Mouse (Mus musculus): ENCODE measurements around the gene Nptn. TPM values are rescaled to one million over a fixed set of nuclear protein-coding genes. Genes with fewer than 3 reads are reported as not detected.
"Not testable (repeated sequence)": the region's sequence is repeated elsewhere in the genome, so short reads cannot be mapped to it uniquely, and the experiment has no call there.

Gene Nptn
- polyA plus RNA-seq, 1 experiment from 2014 or later, result 190 TPM

DNA sequence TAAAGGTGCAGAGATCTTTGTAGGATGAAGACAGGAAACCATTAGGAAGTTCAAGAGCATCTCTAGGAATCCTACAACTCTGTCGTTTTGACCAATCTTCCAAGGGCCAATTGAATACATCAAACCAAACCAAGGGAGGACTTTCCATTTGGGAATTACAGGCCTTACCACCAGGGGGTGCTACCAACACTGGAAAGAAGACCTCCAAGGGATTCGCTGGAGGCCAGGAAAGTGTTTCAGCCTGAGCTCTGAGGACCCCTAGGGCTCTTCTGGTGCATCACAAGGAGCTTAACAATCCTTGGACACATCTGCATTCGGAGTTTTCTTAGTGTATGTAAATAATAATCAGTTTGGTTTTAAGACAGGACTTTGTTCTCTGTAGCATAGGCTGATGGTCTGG, 3.4 kb upstream of the Nptn start:
- Histone ChIP-seq H3K4me3 (no peak overlapping the region), H3K4me2 (no peak overlapping the region), H3K9me3 (no peaks in the 10 kb centered on the region), H3K36me3 (no peaks in the 10 kb centered on the region), H3K27ac (replicated peaks) (no peak overlapping the region), H3K9ac (no peak overlapping the region), H3K27me3 (no peaks in the 10 kb centered on the region), H3K4me1 (replicated peaks) (peaks cover 10% of the 10 kb centered on the region)
- ATAC-seq (ENCODE audit: low FRiP score, low read depth), result no peak
- 20% methylated on average over 3 of the region's 3 CpGs for WGBS

DNA sequence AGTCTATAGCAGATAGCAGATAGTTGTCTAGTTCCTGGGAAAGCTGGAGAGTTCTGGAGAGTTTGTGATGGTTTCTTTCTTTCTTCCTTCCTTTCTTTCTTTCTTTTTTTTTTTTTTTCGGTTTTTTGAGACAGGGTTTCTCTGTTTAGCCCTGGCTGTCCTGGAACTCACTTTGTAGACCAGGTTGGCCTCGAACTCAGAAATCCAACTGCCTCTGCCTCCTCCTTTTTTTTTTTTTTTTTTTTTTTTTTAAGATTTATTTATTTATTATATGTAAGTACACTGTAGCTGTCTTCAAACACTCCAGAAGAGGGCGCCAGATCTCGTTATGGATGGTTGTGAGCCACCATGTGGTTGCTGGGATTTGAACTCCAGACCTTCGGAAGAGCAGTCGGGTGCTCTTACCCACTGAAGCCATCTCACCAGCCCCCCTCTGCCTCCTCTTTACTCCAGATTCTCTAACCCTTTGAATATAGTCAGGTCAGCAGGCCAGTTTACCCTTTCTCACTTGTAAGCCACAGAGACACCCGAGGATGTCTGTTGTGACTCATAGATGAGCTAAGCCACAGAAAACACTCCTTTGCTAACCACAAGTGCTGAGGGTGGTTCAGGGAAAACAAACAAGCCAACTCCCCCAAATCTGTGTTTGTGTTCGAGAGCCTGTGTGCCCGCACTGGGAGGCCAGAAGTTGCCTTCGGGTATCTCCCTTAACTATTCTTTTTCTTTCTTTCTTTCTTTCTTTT, 1.4 kb upstream of the Nptn start:
- H3K36me3 ChIP-seq; ATAC-seq (ENCODE audit: low FRiP score, low read depth); H3K9ac ChIP-seq; H3K4me3 ChIP-seq; H3K27ac ChIP-seq (replicated peaks); H3K27me3 ChIP-seq; H3K4me2 ChIP-seq; H3K9me3 ChIP-seq: not testable (repeated sequence)
- WGBS, result 76% methylated on average over 10 of the region's 10 CpGs
- H3K4me1 ChIP-seq (replicated peaks), result peaks cover 23% of the 10 kb centered on the region

DNA sequence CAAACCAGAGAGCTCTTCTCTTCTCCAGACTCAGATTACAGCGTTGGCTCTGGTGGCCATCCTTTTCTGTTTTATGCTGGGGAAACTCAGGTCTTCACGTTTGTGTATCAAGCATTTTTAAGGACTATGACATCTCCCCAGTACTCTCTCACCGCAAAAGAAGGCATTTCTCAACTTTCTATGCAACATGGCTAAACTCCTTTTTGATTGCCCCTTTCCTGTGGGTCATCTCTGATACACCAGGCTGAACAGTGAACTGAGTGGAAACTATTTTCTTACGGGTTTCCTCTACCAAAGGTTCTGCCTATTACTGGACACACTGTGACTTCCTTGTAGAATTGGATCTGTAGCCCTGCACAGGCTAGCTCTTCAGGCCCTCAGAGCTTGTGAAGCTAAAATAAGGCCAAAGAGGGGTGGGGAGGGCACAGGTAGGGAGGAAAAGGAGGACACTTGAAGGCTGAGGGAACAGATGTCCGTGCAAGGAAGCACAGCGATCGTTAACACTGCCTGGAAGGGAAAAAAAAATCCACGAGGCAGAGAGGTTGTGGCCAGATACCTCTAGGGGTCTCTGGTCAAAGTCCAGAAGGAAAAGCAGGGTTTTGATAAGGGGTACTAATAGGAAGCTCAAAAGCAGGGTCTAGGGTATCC, 633 bp upstream of the Nptn start:
- 30% methylated on average over 8 of the region's 8 CpGs for WGBS
- Histone ChIP-seq H3K27ac (replicated peaks) (peak overlapping the region; percentile 98), H3K9ac (peak overlapping the region; percentile 54), H3K27me3 (no peaks in the 10 kb centered on the region), H3K4me2 (peak overlapping the region; percentile 88), H3K4me1 (replicated peaks) (peaks cover 26% of the 10 kb centered on the region), H3K9me3 (no peaks in the 10 kb centered on the region), H3K4me3 (peak overlapping the region; percentile 87), H3K36me3 (no peaks in the 10 kb centered on the region)
- ATAC-seq (ENCODE audit: low FRiP score, low read depth), result no peak

DNA sequence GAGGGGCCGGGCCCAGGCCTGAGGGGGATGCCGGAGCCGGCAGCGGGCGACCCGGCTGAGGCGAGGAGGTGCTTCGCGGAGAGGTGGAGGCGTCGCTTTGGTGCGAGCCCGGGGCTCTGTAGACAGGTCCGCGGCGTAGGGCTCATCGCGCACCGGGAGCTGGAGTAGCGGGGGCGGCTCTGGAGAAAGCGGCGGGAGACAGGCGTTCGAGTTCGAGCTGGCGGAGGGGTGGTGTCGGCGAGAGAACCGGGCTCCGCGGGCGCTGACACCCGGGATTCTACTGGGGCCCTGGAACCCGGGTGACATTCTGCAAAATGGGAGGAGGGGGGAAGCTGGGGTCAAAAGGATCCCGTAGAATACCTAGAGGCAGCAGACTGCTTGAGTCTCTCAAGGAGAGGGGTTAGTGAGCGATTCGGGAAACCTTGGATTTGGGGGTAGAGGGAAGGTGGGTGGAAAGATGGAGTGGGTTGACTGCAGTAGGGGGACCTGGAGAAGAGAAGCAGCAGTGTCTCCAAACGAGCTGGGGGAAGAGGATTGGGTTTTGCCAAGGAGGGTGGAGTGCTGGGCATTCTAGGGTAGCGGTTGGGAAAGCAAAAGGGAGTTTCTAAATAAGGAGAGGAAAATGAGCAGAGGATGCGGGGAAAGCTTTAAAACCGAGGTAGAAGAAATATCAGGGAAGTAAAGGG, 684 bp downstream of the Nptn start:
- Histone ChIP-seq H3K4me2 (peak overlapping the region; percentile 76), H3K4me3 (peak overlapping the region; percentile 87), H3K4me1 (replicated peaks) (peaks cover 26% of the 10 kb centered on the region), H3K27me3 (no peaks in the 10 kb centered on the region), H3K27ac (replicated peaks) (peak overlapping the region; percentile 98), H3K9ac (peak overlapping the region; percentile 79), H3K9me3 (no peaks in the 10 kb centered on the region), H3K36me3 (no peaks in the 10 kb centered on the region)
- no peak; the same call in 1 of the 2 replicates for ATAC-seq (ENCODE audit: low FRiP score, low read depth)
- WGBS, result under 1% methylated on average over 42 of the region's 42 CpGs

GRCm38 (mm10) chr9:58583267-58583641, 1.2 kb downstream of the Nptn start:
- H3K4me2 ChIP-seq, result peak overlapping the region; percentile 76
- H3K4me1 ChIP-seq (replicated peaks), result peaks cover 26% of the 10 kb centered on the region
- H3K9ac ChIP-seq, result peak overlapping the region; percentile 79
- H3K36me3 ChIP-seq, result no peaks in the 10 kb centered on the region
- peak overlapping the region; percentile 87 for H3K4me3 ChIP-seq
- ATAC-seq (ENCODE audit: low FRiP score, low read depth), result no peak
- no peaks in the 10 kb centered on the region for H3K9me3 ChIP-seq
- peak overlapping the region; percentile 98 for H3K27ac ChIP-seq (replicated peaks)
- WGBS, result 1% methylated on average over 8 of the region's 8 CpGs
- H3K27me3 ChIP-seq, result no peaks in the 10 kb centered on the region

DNA sequence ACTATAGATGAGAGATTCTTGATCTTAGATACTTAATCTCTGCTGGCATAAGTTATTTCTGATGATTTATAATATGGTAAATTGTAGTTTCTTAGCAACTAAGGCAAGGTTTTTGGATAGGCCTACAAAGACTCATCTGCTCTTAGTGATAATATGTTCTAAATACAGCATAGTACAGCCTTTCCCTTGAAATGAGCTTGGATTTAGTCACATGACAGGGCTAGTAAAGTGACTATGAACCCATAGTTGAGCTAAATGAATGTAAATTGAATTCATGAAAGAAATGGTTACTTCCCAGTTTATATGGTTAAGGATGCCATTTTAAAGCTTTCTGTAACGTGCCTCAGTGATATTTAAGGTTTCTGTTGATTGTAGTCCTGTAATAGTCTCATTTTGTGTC, 2.3 kb downstream of the Nptn start:
- H3K4me3 ChIP-seq, result no peak overlapping the region

GRCm38 (mm10) chr9:58588657-58589056, 6.6 kb downstream of the Nptn start:
- Histone ChIP-seq H3K27me3 (no peaks in the 10 kb centered on the region), H3K4me3 (no peak overlapping the region), H3K27ac (replicated peaks) (no peak overlapping the region), H3K4me1 (replicated peaks) (peaks cover 19% of the 10 kb centered on the region), H3K9ac (no peak overlapping the region), H3K36me3 (no peaks in the 10 kb centered on the region), H3K9me3 (no peaks in the 10 kb centered on the region), H3K4me2 (no peak overlapping the region)
- WGBS, result 89% methylated on average over 4 of the region's 4 CpGs
- ATAC-seq (ENCODE audit: low FRiP score, low read depth), result no peak

More for the DNA sequence above, 2.3 kb downstream of the Nptn start:
- peak overlapping the region; percentile 76 for H3K4me2 ChIP-seq
- no peaks in the 10 kb centered on the region for H3K36me3 ChIP-seq
- ATAC-seq (ENCODE audit: low FRiP score, low read depth), result no peak
- no peaks in the 10 kb centered on the region for H3K27me3 ChIP-seq
- H3K9me3 ChIP-seq, result no peaks in the 10 kb centered on the region
- no peak overlapping the region for H3K27ac ChIP-seq (replicated peaks)
- peaks cover 26% of the 10 kb centered on the region for H3K4me1 ChIP-seq (replicated peaks)
- 0 out of 2 replicates have a peak overlapping the region, but pooled peaks have one; percentile 16 for H3K9ac ChIP-seq
- 70% methylated on average over 1 of the region's 1 CpGs for WGBS

DNA sequence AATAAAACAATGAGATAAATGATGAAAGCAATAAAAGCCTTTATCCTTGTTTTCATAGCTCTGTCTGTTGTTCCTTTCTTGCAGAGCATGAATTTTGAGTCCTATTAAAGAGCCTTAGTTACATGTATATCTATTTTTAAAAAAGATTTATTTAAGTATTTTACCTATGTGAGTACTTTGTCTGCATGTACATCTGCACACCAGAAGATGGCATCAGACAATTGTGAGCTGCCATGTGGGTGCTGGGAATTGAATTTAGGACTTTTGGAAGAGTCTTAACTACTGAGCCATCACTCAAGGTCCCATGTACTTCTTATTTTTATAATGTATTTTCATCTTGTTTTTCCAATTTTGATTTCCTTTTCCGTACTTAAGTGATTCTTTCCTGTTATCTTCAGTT, 13.3 kb downstream of the Nptn start:
- 0 out of 2 replicates have a peak, but pooled peaks cover 3% of the 10 kb centered on the region for H3K4me1 ChIP-seq (replicated peaks)
- WGBS, result 94% methylated on average over 1 of the region's 1 CpGs
- no peak overlapping the region for H3K27ac ChIP-seq (replicated peaks)
- no peaks in the 10 kb centered on the region for H3K9me3 ChIP-seq
- H3K36me3 ChIP-seq, result no peaks in the 10 kb centered on the region
- no peak overlapping the region for H3K4me3 ChIP-seq
- no peak for ATAC-seq (ENCODE audit: low FRiP score, low read depth)
- no peaks in the 10 kb centered on the region for H3K27me3 ChIP-seq
- H3K9ac ChIP-seq, result no peak overlapping the region
- H3K4me2 ChIP-seq, result no peak overlapping the region

DNA sequence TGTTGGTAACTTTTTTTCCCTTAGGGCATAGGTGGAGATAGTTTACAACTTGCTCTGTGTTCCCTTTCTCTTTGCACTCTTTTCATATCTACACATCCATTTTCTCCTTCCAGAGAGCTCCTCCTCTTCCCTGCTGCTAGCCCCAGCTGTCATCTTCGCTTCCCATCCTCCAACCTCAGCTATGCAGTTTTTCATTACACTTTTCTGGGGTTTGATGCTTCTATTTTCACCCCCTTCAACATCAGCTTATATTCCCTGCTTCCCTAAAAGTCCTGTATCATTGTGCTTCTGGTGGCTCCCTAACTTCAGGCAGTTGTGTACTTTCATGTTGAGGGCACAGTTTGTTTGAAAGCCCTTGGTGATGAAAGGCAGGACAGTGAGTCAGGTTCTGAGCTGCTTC, 31.8 kb downstream of the Nptn start:
- no peaks in the 10 kb centered on the region for H3K36me3 ChIP-seq
- H3K27ac ChIP-seq (replicated peaks), result no peak overlapping the region
- H3K4me3 ChIP-seq, result no peak overlapping the region
- no peak for ATAC-seq (ENCODE audit: low FRiP score, low read depth)
- no peak overlapping the region for H3K4me2 ChIP-seq
- no peaks in the 10 kb centered on the region for H3K4me1 ChIP-seq (replicated peaks)
- WGBS, result 83% methylated on average over 1 of the region's 1 CpGs
- H3K9ac ChIP-seq, result no peak overlapping the region
- no peaks in the 10 kb centered on the region for H3K9me3 ChIP-seq
- no peaks in the 10 kb centered on the region for H3K27me3 ChIP-seq

GRCm38 (mm10) chr9:58615064-58615938, 33.3 kb downstream of the Nptn start:
- no peak overlapping the region for H3K4me3 ChIP-seq
- no peak for ATAC-seq (ENCODE audit: low FRiP score, low read depth)
- H3K9ac ChIP-seq, result no peak overlapping the region
- no peak overlapping the region for H3K27ac ChIP-seq (replicated peaks)
- no peaks in the 10 kb centered on the region for H3K9me3 ChIP-seq
- no peaks in the 10 kb centered on the region for H3K36me3 ChIP-seq
- WGBS, result 79% methylated on average over 3 of the region's 3 CpGs
- H3K4me1 ChIP-seq (replicated peaks), result no peaks in the 10 kb centered on the region
- H3K27me3 ChIP-seq, result no peaks in the 10 kb centered on the region
- H3K4me2 ChIP-seq, result no peak overlapping the region

GRCm38 (mm10) chr9:58623009-58623408, 41.0 kb downstream of the Nptn start:
- H3K27me3 ChIP-seq, result no peaks in the 10 kb centered on the region
- no peak overlapping the region for H3K9ac ChIP-seq
- no peaks in the 10 kb centered on the region; the same call in 1 of the 2 replicates for H3K36me3 ChIP-seq
- H3K4me1 ChIP-seq (replicated peaks), result no peaks in the 10 kb centered on the region
- WGBS, result 86% methylated on average over 1 of the region's 1 CpGs
- H3K4me2 ChIP-seq, result no peak overlapping the region
- no peak overlapping the region for H3K27ac ChIP-seq (replicated peaks)
- no peak overlapping the region for H3K4me3 ChIP-seq
- no peaks in the 10 kb centered on the region for H3K9me3 ChIP-seq
- no peak for ATAC-seq (ENCODE audit: low FRiP score, low read depth)
